Mouse (Mus musculus) heart, adult 10 weeks (tissue): Measurements from ENCODE around the gene Lrch3. TPM values are rescaled to one million over a fixed set of nuclear protein-coding genes. Genes with fewer than 3 reads are reported as not detected.

Source experiments
- polyA plus RNA-seq: library from polyadenylated mRNA; stranded (reverse); fragments of 350-450 nt; fragmentation: Illumina TruSeq; extraction: RNeasy Lipid Tissue Mini Kit (QIAGEN cat#74804); gene quantifications from one replicate; pipeline ENCODE4 v1.2.3, GENCODE M21; 2014; ENCODE audit warnings: low read depth, low replicate concordance

The Lrch3 gene
- polyA plus RNA-seq: 17.9 TPM

DNA sequence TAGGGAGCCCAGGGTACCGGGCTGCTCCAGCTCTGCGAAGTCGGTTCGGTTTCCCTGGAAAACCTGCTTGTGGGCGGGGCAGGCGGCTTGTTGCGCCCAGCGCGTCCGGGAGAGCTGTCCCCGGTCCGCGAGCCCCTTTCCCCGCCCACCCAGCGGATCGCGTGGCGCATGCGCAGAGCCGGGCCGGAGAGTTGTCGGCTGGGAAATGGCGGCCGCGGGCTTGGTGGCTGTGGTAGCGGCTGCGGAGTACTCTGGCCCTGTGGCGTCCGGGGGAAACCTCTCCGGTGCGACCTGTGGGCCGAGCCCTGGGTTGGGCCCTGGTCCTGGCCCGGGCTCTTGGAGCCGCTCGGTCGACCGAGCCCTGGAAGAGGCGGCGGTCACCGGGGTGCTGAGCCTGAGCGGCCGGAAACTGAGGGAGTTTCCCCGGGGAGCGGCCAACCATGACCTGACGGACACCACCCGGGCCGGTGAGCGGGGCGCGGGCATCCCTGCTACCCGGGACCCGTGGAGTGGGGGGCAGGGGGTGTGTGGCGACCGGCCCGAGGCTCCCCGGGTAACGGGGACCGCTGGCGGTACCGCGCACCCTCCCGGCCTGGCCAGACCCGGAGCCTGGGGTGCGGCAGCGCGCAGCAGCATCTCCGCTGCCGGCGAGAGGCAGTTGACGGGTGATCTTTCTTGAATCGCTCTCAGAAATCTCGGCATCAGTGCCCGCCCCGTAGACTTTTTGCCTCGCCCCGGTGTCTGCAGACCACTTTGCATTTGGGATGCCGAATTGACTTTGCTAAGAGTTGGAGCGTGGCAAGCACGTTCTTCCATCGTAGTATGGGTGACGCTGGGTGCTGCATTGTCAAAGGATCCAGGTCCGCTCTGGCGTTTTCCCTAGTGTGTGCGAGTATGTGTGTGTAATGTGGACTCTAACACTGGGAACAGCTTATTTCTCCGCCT, at the start of gene Lrch3:
Lrch3 (plus strand) TSS at position 164 of the 945 bp plus-strand sequence.

GRCm38 (mm10) chr16:32877343-32878156, 36.4 kb upstream of the Lrch3 start, which contains the start of the genes Fyttd1 and Rubcn:
Gene Fyttd1, plus strand, starts transcription at chr16:32877500.
Gene Rubcn, minus strand, starts transcription at chr16:32877766.

DNA sequence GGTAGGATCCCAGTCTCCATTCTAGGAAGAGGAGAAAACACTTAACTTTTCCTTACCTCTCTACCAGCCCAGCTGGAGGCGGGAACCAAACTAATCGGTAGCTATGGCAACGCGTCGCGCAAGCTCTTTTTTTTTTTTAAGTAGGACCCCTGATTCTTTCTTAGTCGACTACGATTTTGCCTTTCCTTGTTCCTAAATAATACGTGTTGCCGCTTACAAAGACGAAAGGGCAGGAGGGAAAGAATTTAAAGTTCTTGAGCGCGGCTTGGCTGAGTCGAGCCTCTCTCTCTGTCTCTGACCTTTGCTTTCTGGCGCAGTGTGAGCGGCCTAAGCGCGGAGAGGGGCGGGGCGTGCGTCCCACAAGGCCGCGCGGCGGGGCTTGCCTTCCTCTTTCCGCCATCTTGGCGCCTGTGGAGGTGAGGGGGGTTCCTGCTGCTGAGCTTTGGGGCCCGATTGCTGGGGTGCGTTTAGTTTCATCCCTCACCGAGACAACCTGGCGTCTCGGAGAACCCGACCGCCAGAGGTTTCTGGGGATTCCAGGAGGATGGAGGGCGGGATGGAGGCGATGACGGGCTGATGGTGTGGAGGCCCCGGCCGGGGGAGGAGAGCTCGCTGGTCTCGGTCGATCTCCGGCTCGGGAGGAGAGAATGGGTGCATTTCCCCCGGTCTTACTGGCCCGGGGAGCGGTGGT, 142.3 kb downstream of the Lrch3 start, which contains the start of the genes Iqcg and Rpl35a:
Iqcg (minus strand) TSS at position 124 of the 691 bp plus-strand sequence.
Rpl35a (plus strand) TSS at position 359 of the 691 bp plus-strand sequence.

DNA sequence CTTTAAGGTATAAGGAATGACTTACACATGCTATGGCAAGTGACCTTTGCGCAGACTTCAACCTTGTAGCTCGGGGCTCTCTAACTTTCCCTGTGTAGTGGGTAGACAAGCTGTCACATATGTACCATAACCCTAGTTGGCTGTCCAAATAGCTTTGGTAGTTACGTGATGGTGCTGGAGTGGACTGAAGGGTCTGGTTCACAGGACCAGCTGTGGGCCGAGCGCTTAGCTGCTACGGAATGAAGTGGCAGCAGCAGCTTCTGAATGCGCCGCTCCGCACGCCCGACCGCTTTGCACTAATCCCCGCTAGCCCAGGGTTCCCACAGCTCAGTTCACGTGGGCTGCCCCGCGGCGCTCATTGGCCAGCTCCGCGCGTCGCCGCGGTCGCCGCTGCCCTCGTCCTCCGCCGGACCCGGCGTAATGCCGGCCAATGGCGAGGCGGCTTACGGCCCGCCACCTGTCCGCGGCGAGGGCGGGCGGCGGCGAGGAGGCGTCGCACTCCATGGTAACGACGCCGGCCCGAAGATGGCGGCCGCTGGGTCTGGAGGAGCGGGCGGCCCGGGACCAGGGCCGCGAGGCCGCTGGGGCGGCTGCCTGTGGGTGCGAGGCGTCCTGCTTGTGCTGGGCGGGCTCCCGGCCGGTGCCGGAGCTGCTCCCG, 148.3 kb downstream of the Lrch3 start, which contains the start of gene Lmln:
Lmln (plus strand) TSS at position 498 of the 658 bp plus-strand sequence.

Other genes with a start within 250 kb of the Lrch3 start
- gene Muc4, start 178.2 kb upstream of the Lrch3 start, polyA plus RNA-seq: 0.18 TPM
- not detected for gene Muc20, start 116.7 kb upstream of the Lrch3 start, polyA plus RNA-seq
- not detected for gene Smbd1, start 103.6 kb upstream of the Lrch3 start, polyA plus RNA-seq
- 67.7 TPM for gene Fyttd1, start 36.6 kb upstream of the Lrch3 start, polyA plus RNA-seq
- gene Rubcn, start 36.3 kb upstream of the Lrch3 start, polyA plus RNA-seq: 34.1 TPM
- gene Iqcg, start 142.1 kb downstream of the Lrch3 start, polyA plus RNA-seq: 0.92 TPM
- gene Rpl35a, start 142.4 kb downstream of the Lrch3 start, polyA plus RNA-seq: 696 TPM
- gene Lmln, start 148.4 kb downstream of the Lrch3 start, polyA plus RNA-seq: 1.8 TPM